Mouse (Mus musculus): Measurements from ENCODE around the gene Taok2. TPM values are rescaled to one million over a fixed set of nuclear protein-coding genes. Genes with fewer than 3 reads are reported as not detected.

Taok2 gene
- polyA plus RNA-seq, 1 experiment from 2014 or later, result 36.4 TPM

Other genes starting within 250 kb of the Taok2 start
- 58.0 and 61.1 TPM in 2 replicates for gene Sgf29, start 235.4 kb downstream of the Taok2 start, polyA plus RNA-seq (2014; fragmentation: Nextera tagmentation; extraction: Ambion mirVana)
- 2.5 and 5.3 TPM in 2 replicates for gene Sult1a1, start 208.3 kb downstream of the Taok2 start, polyA plus RNA-seq (2014; fragmentation: Nextera tagmentation; extraction: Ambion mirVana)
- 124 and 159 TPM in 2 replicates for gene Bola2, start 189.3 kb downstream of the Taok2 start, polyA plus RNA-seq (2014; fragmentation: Nextera tagmentation; extraction: Ambion mirVana)
- 10.7 and 10.9 TPM in 2 replicates for gene Slx1b, start 188.9 kb downstream of the Taok2 start, polyA plus RNA-seq (2014; fragmentation: Nextera tagmentation; extraction: Ambion mirVana)
- 82.2 and 99.7 TPM in 2 replicates for gene Coro1a, start 176.9 kb downstream of the Taok2 start, polyA plus RNA-seq (2014; fragmentation: Nextera tagmentation; extraction: Ambion mirVana)
- gene Mapk3, start 125.1 kb downstream of the Taok2 start, polyA plus RNA-seq (2014; fragmentation: Nextera tagmentation; extraction: Ambion mirVana), result 96.5 and 97.0 TPM in 2 replicates
- 1.0 and 1.8 TPM in 2 replicates for gene Gdpd3, start 118.4 kb downstream of the Taok2 start, polyA plus RNA-seq (2014; fragmentation: Nextera tagmentation; extraction: Ambion mirVana)
- 206 and 218 TPM in 2 replicates for gene Ypel3, start 107.7 kb downstream of the Taok2 start, polyA plus RNA-seq (2014; fragmentation: Nextera tagmentation; extraction: Ambion mirVana)
- 0.21 and 0.26 TPM in 2 replicates for gene Tbx6, start 103.2 kb downstream of the Taok2 start, polyA plus RNA-seq (2014; fragmentation: Nextera tagmentation; extraction: Ambion mirVana)
- gene Ppp4c, start 92.2 kb downstream of the Taok2 start, polyA plus RNA-seq (2014; fragmentation: Nextera tagmentation; extraction: Ambion mirVana), result 177 and 182 TPM in 2 replicates
- 53.2 and 54.7 TPM in 2 replicates for gene Fam57b, start 87.0 kb downstream of the Taok2 start, polyA plus RNA-seq (2014; fragmentation: Nextera tagmentation; extraction: Ambion mirVana)
- 0.74 TPM in 1 of 2 replicates, not detected in the other for gene 4930451I11Rik, start 53.1 kb downstream of the Taok2 start, polyA plus RNA-seq (2014; fragmentation: Nextera tagmentation; extraction: Ambion mirVana)
- gene Doc2a, start 37.3 kb downstream of the Taok2 start, polyA plus RNA-seq (2014; fragmentation: Nextera tagmentation; extraction: Ambion mirVana), result 16.5 and 25.7 TPM in 2 replicates
- gene Hirip3, start 22.7 kb downstream of the Taok2 start, polyA plus RNA-seq (2014; fragmentation: Nextera tagmentation; extraction: Ambion mirVana), result 10.1 and 11.1 TPM in 2 replicates
- 93.7 and 95.3 TPM in 2 replicates for gene Ino80e, start 22.3 kb downstream of the Taok2 start, polyA plus RNA-seq (2014; fragmentation: Nextera tagmentation; extraction: Ambion mirVana)
- 28.0 and 29.3 TPM in 2 replicates for gene Tmem219, start 38.2 kb upstream of the Taok2 start, polyA plus RNA-seq (2014; fragmentation: Nextera tagmentation; extraction: Ambion mirVana)
- gene Kctd13, start 44.2 kb upstream of the Taok2 start, polyA plus RNA-seq (2014; fragmentation: Nextera tagmentation; extraction: Ambion mirVana), result 102 and 104 TPM in 2 replicates
- gene Asphd1, start 64.9 kb upstream of the Taok2 start, polyA plus RNA-seq (2014; fragmentation: Nextera tagmentation; extraction: Ambion mirVana), result 8.0 and 10.9 TPM in 2 replicates
- gene Sez6l2, start 65.9 kb upstream of the Taok2 start, polyA plus RNA-seq (2014; fragmentation: Nextera tagmentation; extraction: Ambion mirVana), result 68.9 and 70.1 TPM in 2 replicates
- gene Cdipt, start 91.2 kb upstream of the Taok2 start, polyA plus RNA-seq (2014; fragmentation: Nextera tagmentation; extraction: Ambion mirVana), result 110 and 118 TPM in 2 replicates
- gene Cdiptos, start 91.4 kb upstream of the Taok2 start, polyA plus RNA-seq (2014; fragmentation: Nextera tagmentation; extraction: Ambion mirVana), result 0.98 and 1.0 TPM in 2 replicates
- gene Mvp, start 129.9 kb upstream of the Taok2 start, polyA plus RNA-seq (2014; fragmentation: Nextera tagmentation; extraction: Ambion mirVana), result 3.4 and 4.0 TPM in 2 replicates
- gene Pagr1b, start 131.8 kb upstream of the Taok2 start, polyA plus RNA-seq (2014; fragmentation: Nextera tagmentation; extraction: Ambion mirVana), result 0.70 TPM in 1 of 2 replicates, not detected in the other
- 31.5 and 38.6 TPM in 2 replicates for gene Pagr1a, start 132.6 kb upstream of the Taok2 start, polyA plus RNA-seq (2014; fragmentation: Nextera tagmentation; extraction: Ambion mirVana)
- gene Gm42742, start 136.4 kb upstream of the Taok2 start, polyA plus RNA-seq (2014; fragmentation: Nextera tagmentation; extraction: Ambion mirVana), result 51.9 and 52.3 TPM in 2 replicates
- gene Prrt2, start 136.5 kb upstream of the Taok2 start, polyA plus RNA-seq (2014; fragmentation: Nextera tagmentation; extraction: Ambion mirVana), result 46.7 and 57.0 TPM in 2 replicates
- gene Maz, start 142.3 kb upstream of the Taok2 start, polyA plus RNA-seq (2014; fragmentation: Nextera tagmentation; extraction: Ambion mirVana), result 68.6 and 73.1 TPM in 2 replicates
- gene Kif22, start 157.8 kb upstream of the Taok2 start, polyA plus RNA-seq (2014; fragmentation: Nextera tagmentation; extraction: Ambion mirVana), result 20.3 and 24.6 TPM in 2 replicates
- gene Zg16, start 202.6 kb upstream of the Taok2 start, polyA plus RNA-seq (2014; fragmentation: Nextera tagmentation; extraction: Ambion mirVana), result not detected in 2 replicates
- 1.7 and 1.9 TPM in 2 replicates for gene AI467606, start 206.7 kb upstream of the Taok2 start, polyA plus RNA-seq (2014; fragmentation: Nextera tagmentation; extraction: Ambion mirVana)
- 0.55 and 0.87 TPM in 2 replicates for gene Qprt, start 237.5 kb upstream of the Taok2 start, polyA plus RNA-seq (2014; fragmentation: Nextera tagmentation; extraction: Ambion mirVana)

Data from hindbrain, embryonic 14.5 days (tissue).